Mouse (Mus musculus) liver, embryonic 16.5 days (tissue): ENCODE results near the gene Gm20538. TPM values are rescaled to one million over a fixed set of nuclear protein-coding genes. Genes with fewer than 3 reads are reported as not detected.

Source experiments
- ATAC-seq: fragments of 200-750 bp; cut with Nextera tagmentation; 2 replicates; pipeline ENCODE4 v1.8.0; 2017; ENCODE audit warnings: low read depth, mild to moderate bottlenecking, moderate number of reproducible peaks, moderate library complexity
- H3K27ac ChIP-seq: fragments of 300-500 bp; sonication (generic); 2 replicates; pipeline ENCODE4 v1.5.1; 2014; ENCODE audit warnings: mild to moderate bottlenecking, low read length
- H3K27me3 ChIP-seq: fragments of 300-500 bp; sonication (generic); 2 replicates; pipeline ENCODE4 v1.6.1; 2014; ENCODE audit warnings: low read depth, low read length, mixed read lengths; ENCODE audit not compliant: control insufficient read depth, insufficient read depth
- H3K36me3 ChIP-seq: fragments of 300-500 bp; sonication (generic); 2 replicates; pipeline ENCODE4 v1.6.1; 2014; ENCODE audit warnings: mild to moderate bottlenecking; ENCODE audit not compliant: control insufficient read depth, insufficient read depth
- H3K4me1 ChIP-seq: fragments of 300-500 bp; sonication (generic); 2 replicates; pipeline ENCODE4 v1.6.1; 2014; ENCODE audit warnings: low read depth, low read length, mixed read lengths; ENCODE audit not compliant: control insufficient read depth
- H3K4me2 ChIP-seq: fragments of 300-500 bp; sonication (generic); 2 replicates; pipeline ENCODE4 v1.6.1; 2014; ENCODE audit warnings: low read depth, low read length, mixed read lengths
- H3K4me3 ChIP-seq: fragments of 300-500 bp; sonication (generic); 2 replicates; pipeline ENCODE4 v1.5.1; 2014; ENCODE audit warnings: low read depth, mild to moderate bottlenecking, low read length
- H3K9ac ChIP-seq: fragments of 300-500 bp; sonication (generic); 2 replicates; pipeline ENCODE4 v1.6.1; 2014; ENCODE audit warnings: low read depth, low read length
- H3K9me3 ChIP-seq: fragments of 300-500 bp; sonication (generic); replicated peaks from 2 replicates; pipeline ENCODE4 v1.6.1; 2016; ENCODE audit warnings: low read length; ENCODE audit not compliant: control insufficient read depth
- WGBS: fragments of 180-500 bp; shearing (Covaris S2); extraction: QIAGEN DNeasy Blood & Tissue Kit; methylation state at CpG from one replicate; pipeline ENCODE4 v1.1.7; 2014; ENCODE audit not compliant: insufficient replicate concordance; 5-methylcytosine and 5-hydroxymethylcytosine counted together
- polyA plus RNA-seq: library from polyadenylated mRNA; unstranded; fragments of >200 nt; fragmentation: Nextera tagmentation; extraction: Ambion mirVana; gene quantifications from 2 replicates; pipeline ENCODE4 v1.2.1, GENCODE M21; 2015

Gene Gm20538
- polyA plus RNA-seq, 1 experiment from 2014 or later = not detected

GRCm38 (mm10) chr19:44501925-44502324, 50.7 kb downstream of the Gm20538 start:
- H3K4me3 ChIP-seq = no peak overlapping the region
- no peak overlapping the region for H3K27ac ChIP-seq
- no peaks in the 10 kb centered on the region for H3K9me3 ChIP-seq
- no peaks in the 10 kb centered on the region for H3K36me3 ChIP-seq
- peaks cover 2% of the 10 kb centered on the region; the same call in 1 of the 2 replicates for H3K27me3 ChIP-seq
- H3K4me1 ChIP-seq = no peaks in the 10 kb centered on the region
- H3K9ac ChIP-seq = no peak overlapping the region
- no peak for ATAC-seq
- 61% methylated on average over 6 of the region's 6 CpGs for WGBS
- no peak overlapping the region for H3K4me2 ChIP-seq

- Histone ChIP-seq H3K36me3 (no peaks in the 10 kb centered on the region), H3K4me2 (no peak overlapping the region), H3K4me3 (no peak overlapping the region), H3K9me3 (no peaks in the 10 kb centered on the region), H3K27ac (no peak overlapping the region), H3K27me3 (peaks cover 2% of the 10 kb centered on the region; the same call in 1 of the 2 replicates), H3K9ac (no peak overlapping the region), H3K4me1 (no peaks in the 10 kb centered on the region)
- ATAC-seq = no peak
- WGBS = 50% methylated on average over 5 of the region's 5 CpGs
These were observed 52.4 kb downstream of the Gm20538 start for GRCm38 (mm10) chr19:44500240-44500639.

GRCm38 (mm10) chr19:44498936-44499335, 53.7 kb downstream of the Gm20538 start:
- Histone ChIP-seq H3K4me3 (no peak overlapping the region), H3K27ac (no peak overlapping the region), H3K9me3 (no peaks in the 10 kb centered on the region), H3K4me1 (no peaks in the 10 kb centered on the region), H3K9ac (no peak overlapping the region), H3K27me3 (peaks cover 2% of the 10 kb centered on the region), H3K4me2 (no peak overlapping the region), H3K36me3 (no peaks in the 10 kb centered on the region)
- ATAC-seq = no peak
- WGBS = 44% methylated on average over 6 of the region's 6 CpGs

GRCm38 (mm10) chr19:44496941-44497340, 55.7 kb downstream of the Gm20538 start:
- no peak overlapping the region for H3K9ac ChIP-seq
- no peak for ATAC-seq
- H3K27ac ChIP-seq = no peak overlapping the region
- 56% methylated on average over 10 of the region's 10 CpGs for WGBS
- no peak overlapping the region for H3K4me2 ChIP-seq
- H3K4me1 ChIP-seq = no peaks in the 10 kb centered on the region
- no peak overlapping the region for H3K4me3 ChIP-seq
- H3K27me3 ChIP-seq = no peaks in the 10 kb centered on the region; the same call in none of the 2 replicates
- no peaks in the 10 kb centered on the region for H3K36me3 ChIP-seq
- no peaks in the 10 kb centered on the region for H3K9me3 ChIP-seq

- no peak overlapping the region for H3K4me2 ChIP-seq
- WGBS = 11% methylated on average over 8 of the region's 8 CpGs
- no peaks in the 10 kb centered on the region; the same call in 1 of the 2 replicates for H3K27me3 ChIP-seq
These were observed 56.1 kb downstream of the Gm20538 start for GRCm38 (mm10) chr19:44496511-44496910.

More at GRCm38 (mm10) chr19:44496511-44496910, 56.1 kb downstream of the Gm20538 start:
- Histone ChIP-seq H3K27ac (no peak overlapping the region), H3K4me1 (no peaks in the 10 kb centered on the region), H3K9me3 (no peaks in the 10 kb centered on the region), H3K9ac (no peak overlapping the region), H3K36me3 (no peaks in the 10 kb centered on the region), H3K4me3 (no peak overlapping the region)
- no peak for ATAC-seq

Other genes with a start within 250 kb of the Gm20538 start
- gene Scd4, start 219.7 kb downstream of the Gm20538 start, polyA plus RNA-seq = 0.04 and 0.07 TPM in 2 replicates
- gene Scd1, start 145.0 kb downstream of the Gm20538 start, polyA plus RNA-seq = 19.2 and 25.5 TPM in 2 replicates
- gene Wnt8b, start 59.4 kb downstream of the Gm20538 start, polyA plus RNA-seq = not detected in 2 replicates
- gene Sec31b, start 7.0 kb downstream of the Gm20538 start, polyA plus RNA-seq = 0.32 and 0.51 TPM in 2 replicates
- 282 and 291 TPM in 2 replicates for gene Ndufb8, start 2.6 kb upstream of the Gm20538 start, polyA plus RNA-seq
- 11.2 and 11.3 TPM in 2 replicates for gene Hif1an, start 10.0 kb upstream of the Gm20538 start, polyA plus RNA-seq
- not detected in 2 replicates for gene Pax2, start 203.2 kb upstream of the Gm20538 start, polyA plus RNA-seq